34 mouse cellular contexts compared by ENCODE assay signal in the genomic region with DNA sequence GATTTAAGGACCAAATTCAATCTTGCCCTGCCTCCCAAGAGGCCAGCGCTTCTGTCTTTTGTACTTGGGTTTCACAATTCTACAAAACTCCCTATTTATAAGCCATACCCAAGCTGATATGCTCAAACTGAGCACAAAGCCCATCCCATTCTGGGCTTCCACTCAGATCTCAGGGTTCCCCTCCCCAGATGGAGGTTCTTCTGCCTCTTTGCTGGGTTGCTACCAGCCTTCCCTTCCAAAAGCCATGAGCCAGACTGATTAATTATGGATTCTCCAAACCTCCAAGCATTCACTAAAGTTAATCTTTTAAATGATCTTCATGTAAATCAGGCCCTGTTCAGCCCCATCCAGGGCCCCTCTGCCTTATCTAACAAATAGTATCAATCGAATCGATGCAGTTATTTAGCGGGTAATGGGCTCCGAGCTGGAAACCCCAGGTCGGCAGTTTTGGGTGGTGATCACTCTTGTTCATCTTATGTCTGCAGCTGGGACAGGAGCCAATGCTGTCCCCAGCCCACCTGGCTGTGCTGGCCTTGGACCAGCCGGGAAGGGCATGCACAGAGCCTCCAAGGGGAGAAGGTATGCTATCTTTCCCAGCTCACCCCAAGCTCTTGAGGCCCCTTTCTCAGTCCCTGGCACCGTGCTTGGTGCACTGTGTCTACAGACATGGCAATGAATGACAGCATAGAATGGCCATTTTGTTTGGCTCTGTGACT.
DNase-seq lines count a peak whose midpoint lies in the region; ATAC-seq lines count a peak whose summit lies in the region.
"Had no signal": no experiment of that assay in that cellular context is flagged by ENCODE, and none has a peak within 500 bp of the region (broad histone marks: within the 10 kb centered on the region; RNA-seq: fewer than 3 reads in every experiment).

No protein-coding gene starts in this region.

- H3K9me3 ChIP-seq in hindbrain, embryonic 16.5 days (ENCODE audit: control insufficient read depth, low read length) = no peaks in the 10 kb centered on the region
- no peaks in the 10 kb centered on the region for H3K9me3 ChIP-seq in hindbrain, embryonic 10.5 days
- no peaks in the 10 kb centered on the region for H3K9me3 ChIP-seq in midbrain, embryonic 11.5 days (ENCODE audit: control insufficient read depth, low read length)
- no peaks in the 10 kb centered on the region for H3K9me3 ChIP-seq in midbrain, embryonic 16.5 days (replicated peaks; ENCODE audit: control insufficient read depth, low read length, poor library complexity, severe bottlenecking)
- H3K9me3 ChIP-seq: embryonic facial prominence, embryonic 12.5 days; forebrain, embryonic 15.5 days; liver, embryonic 12.5 days; midbrain, embryonic 12.5 days had no signal

- no peak overlapping the region for H3K9ac ChIP-seq in hindbrain, embryonic 16.5 days (ENCODE audit: low read depth, low read length)
- H3K9ac ChIP-seq in midbrain, embryonic 11.5 days (ENCODE audit: low read length) = no peak overlapping the region
- no peak overlapping the region for H3K9ac ChIP-seq in midbrain, embryonic 16.5 days (ENCODE audit: low read depth, low read length)
- H3K9ac ChIP-seq: embryonic facial prominence, embryonic 12.5 days; forebrain, embryonic 15.5 days; hindbrain, embryonic 14.5 days; liver, embryonic 12.5 days; liver, postnatal 0 days; midbrain, embryonic 12.5 days had no signal

- no peak overlapping the region for H3K4me2 ChIP-seq in hindbrain, embryonic 16.5 days (ENCODE audit: low read length)
- H3K4me2 ChIP-seq in midbrain, embryonic 11.5 days = no peak overlapping the region
- H3K4me2 ChIP-seq in midbrain, embryonic 16.5 days (ENCODE audit: low read length) = no peak overlapping the region
- H3K4me2 ChIP-seq: embryonic facial prominence, embryonic 12.5 days; forebrain, embryonic 15.5 days; heart, embryonic 11.5 days; hindbrain, embryonic 14.5 days; liver, embryonic 12.5 days; midbrain, embryonic 12.5 days had no signal

- H3K27me3 ChIP-seq in hindbrain, embryonic 16.5 days (replicated peaks; ENCODE audit: control insufficient read depth, insufficient read depth, low read length) = no peaks in the 10 kb centered on the region
- no peaks in the 10 kb centered on the region for H3K27me3 ChIP-seq in hindbrain, embryonic 10.5 days (ENCODE audit: insufficient read depth, poor library complexity, severe bottlenecking)
- no peaks in the 10 kb centered on the region for H3K27me3 ChIP-seq in midbrain, embryonic 11.5 days (ENCODE audit: control insufficient read depth, insufficient read depth, low read length)
- H3K27me3 ChIP-seq in midbrain, embryonic 16.5 days (ENCODE audit: control insufficient read depth, insufficient read depth, low read depth, low read length) = no peaks in the 10 kb centered on the region; the same call in 1 of the 2 replicates
- H3K27me3 ChIP-seq: CH12.LX; embryonic facial prominence, embryonic 12.5 days; forebrain, embryonic 15.5 days; liver, embryonic 12.5 days; midbrain, embryonic 12.5 days had no signal

- 0 out of 2 replicates have a peak overlapping the region, but pooled peaks have one; percentile 21 for H3K27ac ChIP-seq in hindbrain, embryonic 16.5 days (ENCODE audit: low read depth, low read length)
- H3K27ac ChIP-seq in hindbrain, embryonic 10.5 days = no peak overlapping the region
- no peak overlapping the region for H3K27ac ChIP-seq in midbrain, embryonic 11.5 days (ENCODE audit: low read depth, low read length)
- H3K27ac ChIP-seq in midbrain, embryonic 16.5 days (ENCODE audit: low read length) = no peak overlapping the region
- H3K27ac ChIP-seq: embryonic facial prominence, embryonic 12.5 days; forebrain, embryonic 15.5 days; gastrocnemius, adult 2 months; hindbrain, embryonic 14.5 days; liver, embryonic 12.5 days; midbrain, embryonic 12.5 days had no signal

- H3K36me3 ChIP-seq in hindbrain, embryonic 16.5 days (ENCODE audit: control insufficient read depth, insufficient read depth, low read length) = no peaks in the 10 kb centered on the region
- no peaks in the 10 kb centered on the region for H3K36me3 ChIP-seq in hindbrain, embryonic 10.5 days
- no peaks in the 10 kb centered on the region for H3K36me3 ChIP-seq in midbrain, embryonic 11.5 days (ENCODE audit: control insufficient read depth, insufficient read depth, low read length)
- no peaks in the 10 kb centered on the region for H3K36me3 ChIP-seq in midbrain, embryonic 16.5 days (ENCODE audit: control insufficient read depth, insufficient read depth, low read length)
- H3K36me3 ChIP-seq: embryonic facial prominence, embryonic 12.5 days; forebrain, embryonic 15.5 days; liver, embryonic 12.5 days; midbrain, embryonic 12.5 days had no signal

- no peak overlapping the region for H3K4me3 ChIP-seq in hindbrain, embryonic 16.5 days (ENCODE audit: low read length)
- H3K4me3 ChIP-seq in hindbrain, embryonic 10.5 days = no peak overlapping the region
- no peak overlapping the region for H3K4me3 ChIP-seq in midbrain, embryonic 11.5 days (ENCODE audit: low read depth, low read length)
- no peak overlapping the region for H3K4me3 ChIP-seq in midbrain, embryonic 16.5 days (ENCODE audit: low read depth, low read length)
- H3K4me3 ChIP-seq: embryonic facial prominence, embryonic 12.5 days; forebrain, embryonic 15.5 days; gastrocnemius, adult 2 months; liver, embryonic 12.5 days; midbrain, embryonic 12.5 days; myocyte had no signal

- 79% methylated on average over 8 of the region's 8 CpGs for WGBS in hindbrain, embryonic 16.5 days
- WGBS in hindbrain, embryonic 10.5 days = 92% methylated on average over 8 of the region's 8 CpGs
- WGBS in midbrain, embryonic 11.5 days = 89% methylated on average over 8 of the region's 8 CpGs
- WGBS in midbrain, embryonic 16.5 days = 89% methylated on average over 8 of the region's 8 CpGs

- DNase-seq in cerebellum, adult 9-11 months = peak; percentile 25
- DNase-seq in cerebellum, adult 11 months = no peak
- no peak for DNase-seq in hindbrain, embryonic 10.5 days (ENCODE audit: low spot score)
- peak; percentile 56 for DNase-seq in midbrain, embryonic 11.5 days (ENCODE audit: low spot score, missing footprints)
- peak; percentile 18 for DNase-seq in brain, adult 2 months (ENCODE audit: low read depth, low spot score)
- DNase-seq in thymus, postnatal 36 days = no peak
- DNase-seq: adrenal gland, adult 2 months; adrenal gland, postnatal 36 days; cerebellum, postnatal 36 days; embryo, embryonic 11 days; gastrocnemius, adult 2 months; gastrocnemius, postnatal 36 days; heart, adult 18-20 months; heart, postnatal 36 days; kidney, adult 11 months; kidney, postnatal 14 days; liver, postnatal 0 days; lung, postnatal 36 days; retina, postnatal 1 day; right cerebral cortex, postnatal 14 days; thymus, adult 18-20 months; thymus, postnatal 25 days had no signal

- peaks cover 4% of the 10 kb centered on the region for H3K4me1 ChIP-seq in hindbrain, embryonic 16.5 days (ENCODE audit: control insufficient read depth, insufficient read depth, low read depth, low read length)
- peaks cover 4% of the 10 kb centered on the region; the same call in 1 of the 2 replicates for H3K4me1 ChIP-seq in hindbrain, embryonic 10.5 days (replicated peaks)
- peaks cover 2% of the 10 kb centered on the region; the same call in 1 of the 2 replicates for H3K4me1 ChIP-seq in midbrain, embryonic 11.5 days (ENCODE audit: control insufficient read depth, insufficient read depth, low read length)
- peaks cover 9% of the 10 kb centered on the region; the same call in 1 of the 2 replicates for H3K4me1 ChIP-seq in midbrain, embryonic 16.5 days (ENCODE audit: control insufficient read depth, insufficient read depth, low read length)
- H3K4me1 ChIP-seq: embryonic facial prominence, embryonic 12.5 days; forebrain, embryonic 15.5 days; liver, embryonic 12.5 days had no signal

- ATAC-seq in hindbrain, embryonic 16.5 days = no peak
- ATAC-seq in midbrain, embryonic 11.5 days (ENCODE audit: low FRiP score) = no peak
- no peak for ATAC-seq in midbrain, embryonic 16.5 days
- ATAC-seq: activated CD4-positive, CD25-positive, alpha-beta regulatory T cell, adult 4 months; forebrain, embryonic 15.5 days; inflammation-experienced regulatory T-cells, adult 6 months; liver, embryonic 12.5 days; liver, postnatal 0 days had no signal

Comparison
In these comparisons a context has a peak if more than half of its experiments do, and no peak if none do; other contexts are left out.
1. DNase-seq: peak in cerebellum, adult 9-11 months (single experiment), midbrain, embryonic 11.5 days (single experiment) and brain, adult 2 months (single experiment); none in cerebellum, adult 11 months (single experiment), hindbrain, embryonic 10.5 days (single experiment) and thymus, postnatal 36 days (0 of 2).